Mouse (Mus musculus) hindbrain, embryonic 11.5 days (tissue): ENCODE results near the gene Arhgap27. TPM values are rescaled to one million over a fixed set of nuclear protein-coding genes. Genes with fewer than 3 reads are reported as not detected.
A peak's percentile ranks its signal among the peaks of the same experiment; 100 is the strongest.
"Not testable (repeated sequence)": the region's sequence is repeated elsewhere in the genome, so short reads cannot be mapped to it uniquely, and the experiment has no call there.

Experiments
- ATAC-seq: fragments of 200-750 bp; cut with Nextera tagmentation; 2 replicates; pipeline ENCODE4 v1.8.0; 2017; ENCODE audit warnings: mild to moderate bottlenecking, moderate TSS enrichment, moderate library complexity; ENCODE audit not compliant: low FRiP score
- DNase-seq: peaks from one replicate; pipeline ENCODE4 v3.0.0-alpha.2; 2015; ENCODE audit warnings: low spot score
- H3K27ac ChIP-seq: fragments of 300-500 bp; sonication (generic); 2 replicates; pipeline ENCODE4 v1.5.1; 2014; ENCODE audit warnings: mild to moderate bottlenecking, low read depth, low read length
- H3K27me3 ChIP-seq: fragments of 300-500 bp; sonication (generic); 2 replicates; pipeline ENCODE4 v1.6.1; 2014; ENCODE audit warnings: mild to moderate bottlenecking, low read length, moderate library complexity, mixed read lengths; ENCODE audit not compliant: control insufficient read depth, insufficient read depth
- H3K36me3 ChIP-seq: fragments of 300-500 bp; sonication (generic); 2 replicates; pipeline ENCODE4 v1.6.1; 2014; ENCODE audit warnings: mild to moderate bottlenecking, low read length, moderate library complexity, mixed read lengths; ENCODE audit not compliant: control insufficient read depth, insufficient read depth
- H3K4me1 ChIP-seq: fragments of 300-500 bp; sonication (generic); replicated peaks from 2 replicates; pipeline ENCODE4 v1.6.1; 2014; ENCODE audit warnings: low read length, mixed read lengths; ENCODE audit not compliant: control insufficient read depth, insufficient read depth
- H3K4me2 ChIP-seq: fragments of 300-500 bp; sonication (generic); replicated peaks from 2 replicates; pipeline ENCODE4 v1.6.1; 2014; ENCODE audit warnings: mild to moderate bottlenecking, low read depth, low read length
- H3K4me3 ChIP-seq: fragments of 300-500 bp; sonication (generic); 2 replicates; pipeline ENCODE4 v1.5.1; 2014; ENCODE audit warnings: low read depth, low read length
- H3K9ac ChIP-seq: fragments of 300-500 bp; sonication (generic); 2 replicates; pipeline ENCODE4 v1.6.1; 2014; ENCODE audit warnings: low read depth, low read length
- H3K9me3 ChIP-seq: fragments of 300-500 bp; sonication (generic); 2 replicates; pipeline ENCODE4 v1.6.1; 2016; ENCODE audit warnings: low read length; ENCODE audit not compliant: control insufficient read depth
- WGBS: fragments of 180-500 bp; shearing (Covaris S2); extraction: QIAGEN DNeasy Blood & Tissue Kit; methylation state at CpG from one replicate; pipeline ENCODE4 v1.1.7; 2014; 5-methylcytosine and 5-hydroxymethylcytosine counted together
- polyA plus RNA-seq: library from polyadenylated mRNA; unstranded; fragments of >200 nt; fragmentation: Nextera tagmentation; extraction: Ambion mirVana; gene quantifications from 2 replicates; pipeline ENCODE4 v1.2.1, GENCODE M21; 2014

Arhgap27 gene
- polyA plus RNA-seq, result 2.8 and 3.6 TPM in 2 replicates

- peak within 1 kb of the TSS; percentile 57 for H3K4me2 ChIP-seq
- no peaks in the 10 kb centered on the region for H3K9me3 ChIP-seq
- H3K9ac ChIP-seq, result peak within 1 kb of the TSS; percentile 37; the same call in 1 of the 2 replicates
- H3K27me3 ChIP-seq, result peaks cover 54% of the 10 kb centered on the region
- WGBS, result 2% methylated on average over 34 of the region's 35 CpGs
- H3K27ac ChIP-seq, result no peak within 1 kb of the TSS
- H3K4me1 ChIP-seq, result peaks cover 18% of the 10 kb centered on the region
- ATAC-seq (no peak), DNase-seq (peak; percentile 53)
- peak within 1 kb of the TSS; percentile 29 for H3K4me3 ChIP-seq
- no peaks in the 10 kb centered on the region for H3K36me3 ChIP-seq
Measured at GRCm38 (mm10) chr11:103363214-103364148, at the start of gene Arhgap27. Arhgap27 (minus strand) TSS chr11:103363692.

DNA sequence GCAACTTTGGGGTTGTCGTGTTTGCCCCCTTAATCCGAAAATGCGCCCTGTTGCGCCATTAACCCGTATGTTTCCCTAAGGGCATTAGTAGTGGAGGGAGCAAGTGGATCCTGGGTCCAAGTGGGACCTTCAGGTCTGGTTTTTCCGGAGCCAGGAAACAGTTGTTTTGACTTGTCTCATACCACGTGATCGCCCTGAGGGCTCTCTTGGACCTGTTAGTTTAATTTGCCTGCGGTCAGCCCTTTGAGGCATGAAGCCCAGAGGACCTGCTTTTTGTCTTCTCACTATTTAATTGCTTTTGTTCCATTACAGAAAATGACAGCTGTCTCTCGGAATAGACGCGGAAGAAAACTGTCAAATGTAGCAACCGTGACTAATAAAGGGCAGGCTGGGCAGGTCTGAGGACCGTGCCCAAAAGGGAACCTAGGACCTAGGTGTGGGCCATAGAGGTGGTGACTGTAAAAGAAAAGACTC, 49.5 kb upstream of the Arhgap27 start:
- ATAC-seq, result peak; percentile 56
- DNase-seq, result no peak
- peak overlapping the region; percentile 71 for H3K4me2 ChIP-seq
- H3K4me1 ChIP-seq, result no peaks in the 10 kb centered on the region
- no peaks in the 10 kb centered on the region for H3K36me3 ChIP-seq
- H3K4me3 ChIP-seq, result peak overlapping the region; percentile 78
- WGBS, result 3% methylated on average over 14 of the region's 14 CpGs
- no peaks in the 10 kb centered on the region for H3K27me3 ChIP-seq
- H3K9ac ChIP-seq, result peak overlapping the region; percentile 59; the same call in 1 of the 2 replicates
- no peaks in the 10 kb centered on the region for H3K9me3 ChIP-seq
- no peak overlapping the region for H3K27ac ChIP-seq

DNA sequence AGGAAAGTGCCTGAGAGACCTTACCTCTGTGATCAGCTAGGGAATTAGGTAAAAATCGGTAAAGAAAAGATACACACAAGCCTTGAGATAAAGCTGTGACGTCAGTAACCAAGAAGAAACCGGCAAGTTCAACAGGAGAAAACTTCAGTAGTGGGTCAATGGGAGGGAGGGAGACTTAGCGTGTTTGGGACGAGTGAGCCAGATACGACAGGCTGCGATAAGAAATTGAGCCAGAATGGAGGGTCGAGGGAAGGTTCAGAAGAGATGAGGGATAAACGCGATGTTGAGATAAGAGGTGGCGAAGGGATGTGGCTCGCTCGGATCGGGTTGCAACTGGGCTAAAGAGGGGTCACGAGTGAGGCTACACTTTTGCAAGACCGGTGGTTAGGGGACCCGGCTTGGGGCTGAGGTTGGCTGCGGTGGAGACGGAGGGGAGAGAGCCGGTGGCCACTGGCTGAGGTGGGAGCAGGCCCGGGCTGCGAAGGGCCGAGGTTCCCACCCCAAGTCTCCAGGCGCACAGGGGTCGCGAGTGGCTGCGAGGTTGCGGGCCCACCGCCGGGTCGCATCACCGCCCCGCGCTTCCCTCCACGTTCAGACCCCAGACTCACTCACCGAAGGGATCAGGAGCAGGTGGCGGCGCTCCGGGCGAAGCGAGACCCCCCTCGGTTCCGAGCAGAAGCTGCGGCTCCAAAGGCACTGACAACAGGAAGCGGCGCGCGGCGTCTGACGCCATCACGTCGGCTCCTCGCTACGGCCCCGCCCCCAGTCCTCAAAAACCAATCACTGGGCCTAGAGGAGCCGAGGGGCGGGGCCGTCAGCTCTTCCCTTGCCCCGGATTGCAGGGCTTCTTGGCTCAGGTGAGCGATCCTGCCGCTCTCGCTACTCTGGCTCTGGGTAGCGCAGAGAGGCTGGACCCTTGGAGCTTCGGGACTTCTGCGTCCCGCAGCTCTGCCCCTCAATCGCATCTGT, 48.8 kb upstream of the Arhgap27 start, which contains the start of gene Plekhm1:
Plekhm1 (minus strand) TSS at position 707 of the 969 bp plus-strand sequence.
- Histone ChIP-seq H3K4me1 (no peaks in the 10 kb centered on the region), H3K4me3 (peak within 1 kb of the TSS; percentile 78), H3K27ac (0 out of 2 replicates have a peak within 1 kb of the TSS, but pooled peaks have one; percentile 8), H3K9me3 (no peaks in the 10 kb centered on the region), H3K27me3 (no peaks in the 10 kb centered on the region), H3K4me2 (peak within 1 kb of the TSS; percentile 71), H3K9ac (peak within 1 kb of the TSS; percentile 67), H3K36me3 (no peaks in the 10 kb centered on the region)
- peak; percentile 98 for DNase-seq
- under 1% methylated on average over 65 of the region's 67 CpGs for WGBS
- peak; percentile 96 for ATAC-seq

GRCm38 (mm10) chr11:103411301-103411700, 47.8 kb upstream of the Arhgap27 start:
- H3K27ac ChIP-seq, result no peak overlapping the region
- no peaks in the 10 kb centered on the region for H3K4me1 ChIP-seq
- no peaks in the 10 kb centered on the region for H3K36me3 ChIP-seq
- 76% methylated on average over 1 of the region's 1 CpGs for WGBS
- 0 out of 2 replicates have a peak overlapping the region, but pooled peaks have one; percentile 61 for H3K4me2 ChIP-seq
- no peak for DNase-seq
- no peak for ATAC-seq
- H3K9ac ChIP-seq, result no peak overlapping the region
- H3K9me3 ChIP-seq, result no peaks in the 10 kb centered on the region
- H3K4me3 ChIP-seq, result no peak overlapping the region
- H3K27me3 ChIP-seq, result no peaks in the 10 kb centered on the region

DNA sequence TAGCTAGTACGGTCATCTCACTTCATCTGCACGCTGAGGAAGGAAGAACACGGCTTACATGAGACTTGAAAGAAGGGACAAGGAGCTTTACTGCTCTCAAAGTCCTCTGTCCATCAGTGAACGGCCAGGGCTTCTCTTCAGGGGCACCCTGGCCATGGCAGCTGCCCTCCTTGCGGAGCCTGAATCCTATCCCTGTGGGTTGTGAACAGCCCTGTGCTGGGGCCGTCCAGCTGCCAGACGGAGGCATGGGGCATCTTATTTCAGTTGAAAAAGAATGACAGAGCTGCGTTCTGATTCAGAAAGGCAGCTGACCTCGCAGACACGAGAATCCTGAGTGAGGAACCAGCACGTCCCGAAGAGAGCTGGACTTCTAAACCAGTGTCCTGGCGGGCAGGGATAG, 45.4 kb upstream of the Arhgap27 start:
- ATAC-seq (no peak), DNase-seq (no peak)
- Histone ChIP-seq H3K9me3 (no peaks in the 10 kb centered on the region), H3K4me2 (no peak overlapping the region), H3K27ac (no peak overlapping the region), H3K4me1 (no peaks in the 10 kb centered on the region), H3K36me3 (no peaks in the 10 kb centered on the region), H3K4me3 (no peak overlapping the region), H3K9ac (no peak overlapping the region), H3K27me3 (no peaks in the 10 kb centered on the region)
- WGBS, result 92% methylated on average over 13 of the region's 13 CpGs

GRCm38 (mm10) chr11:103407136-103407535, 43.6 kb upstream of the Arhgap27 start:
- not testable (repeated sequence) for H3K27me3 ChIP-seq, H3K4me1 ChIP-seq, H3K4me3 ChIP-seq, H3K36me3 ChIP-seq, H3K4me2 ChIP-seq, H3K9ac ChIP-seq, H3K27ac ChIP-seq, H3K9me3 ChIP-seq, ATAC-seq, DNase-seq
- WGBS, result 67% methylated on average over 5 of the region's 5 CpGs

DNA sequence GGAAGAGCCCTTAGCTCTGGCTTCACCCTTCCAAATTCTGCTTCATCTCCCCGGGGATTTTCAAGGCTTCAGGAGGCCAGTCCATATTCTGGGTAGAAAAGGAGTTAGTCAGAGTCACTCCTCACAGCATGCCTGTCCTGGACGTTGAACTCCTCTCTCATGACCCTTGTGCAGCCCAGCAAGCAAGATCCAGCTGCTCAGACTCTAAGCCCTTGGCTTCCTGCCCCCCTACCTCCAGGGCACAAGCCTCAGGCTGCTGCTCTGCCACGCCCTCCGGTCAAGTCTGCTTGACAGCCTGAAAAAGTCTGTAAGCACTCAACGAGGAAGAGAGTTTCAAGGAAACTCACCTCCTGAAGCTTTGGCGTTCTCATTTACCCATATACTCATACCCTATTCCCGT, 43.1 kb upstream of the Arhgap27 start:
- no peaks in the 10 kb centered on the region for H3K4me1 ChIP-seq
- H3K4me3 ChIP-seq, result no peak overlapping the region
- no peak overlapping the region for H3K27ac ChIP-seq
- no peak for DNase-seq
- 78% methylated on average over 7 of the region's 7 CpGs for WGBS
- no peaks in the 10 kb centered on the region for H3K27me3 ChIP-seq
- H3K4me2 ChIP-seq, result no peak overlapping the region
- no peak overlapping the region for H3K9ac ChIP-seq
- H3K9me3 ChIP-seq, result no peaks in the 10 kb centered on the region
- no peak for ATAC-seq
- H3K36me3 ChIP-seq, result no peaks in the 10 kb centered on the region

DNA sequence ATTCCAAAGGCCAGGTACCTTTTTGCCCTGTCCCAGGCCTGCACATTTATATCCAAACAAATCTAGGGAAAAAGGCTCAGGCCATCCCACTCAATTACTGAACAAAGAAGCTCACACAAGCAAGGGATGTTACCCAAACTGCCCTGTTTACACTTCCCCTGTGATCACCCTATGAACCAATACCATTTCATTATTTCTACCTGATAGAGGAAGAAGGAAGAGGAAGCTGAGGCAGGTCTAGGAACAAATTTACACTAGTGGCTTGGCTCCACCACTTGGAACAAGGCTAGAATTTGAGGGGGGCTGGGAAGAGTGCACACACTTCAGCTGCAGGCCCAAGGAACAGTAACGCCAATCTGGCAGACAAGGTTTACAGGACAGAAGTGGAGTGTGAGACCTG, 42.3 kb upstream of the Arhgap27 start:
- ATAC-seq (no peak), DNase-seq (no peak)
- H3K27me3 ChIP-seq, result no peaks in the 10 kb centered on the region
- H3K4me1 ChIP-seq, result no peaks in the 10 kb centered on the region
- 92% methylated on average over 1 of the region's 1 CpGs for WGBS
- H3K36me3 ChIP-seq, result no peaks in the 10 kb centered on the region
- no peak overlapping the region for H3K9ac ChIP-seq
- H3K4me3 ChIP-seq, result no peak overlapping the region
- no peak overlapping the region for H3K27ac ChIP-seq
- H3K4me2 ChIP-seq, result no peak overlapping the region
- no peaks in the 10 kb centered on the region for H3K9me3 ChIP-seq
